Comparison of ENCODE assay signal across 22 mouse cellular contexts in the genomic region with DNA sequence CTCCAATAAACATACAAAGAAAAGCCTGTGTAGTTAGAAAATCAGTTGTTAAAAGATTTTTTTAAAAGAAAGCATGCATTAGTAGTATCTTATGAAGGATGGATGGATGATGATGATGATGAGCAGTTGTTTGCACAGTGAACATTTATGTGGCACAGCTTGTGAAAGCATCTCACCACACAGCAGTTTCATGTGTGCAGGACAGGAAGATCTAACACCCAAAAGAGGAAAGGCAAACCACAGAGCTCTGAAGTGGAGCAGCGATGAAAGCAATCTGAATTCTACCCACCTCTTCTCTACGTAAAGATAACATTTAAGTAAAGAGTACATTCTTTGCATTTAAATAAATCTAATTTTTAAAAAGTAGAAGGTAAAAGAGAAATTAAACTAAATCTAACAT.
A peak's percentile ranks its signal among the peaks of the same experiment; 100 is the strongest.
DNase-seq lines count a peak whose midpoint lies in the region; ATAC-seq and TF ChIP-seq lines count a peak whose summit lies in the region.
"Had no signal": no experiment of that assay in that cellular context is flagged by ENCODE, and none has a peak within 500 bp of the region (broad histone marks: within the 10 kb centered on the region; RNA-seq: fewer than 3 reads in every experiment).

No protein-coding gene starts in this region.

- H3K27me3 ChIP-seq in thymus, adult 2 months (ENCODE audit: control insufficient read depth, insufficient read depth, low read length) = no peaks in the 10 kb centered on the region
- H3K27me3 ChIP-seq: embryonic facial prominence, embryonic 12.5 days; forebrain, embryonic 12.5 days; Patski had no signal

- H3K27ac ChIP-seq in thymus, adult 2 months (ENCODE audit: control insufficient read depth, insufficient read depth, low read length) = no peak overlapping the region
- H3K27ac ChIP-seq: embryonic facial prominence, embryonic 10.5 days; embryonic facial prominence, embryonic 12.5 days; forebrain, embryonic 12.5 days had no signal

- H3K4me3 ChIP-seq in thymus, adult 2 months (ENCODE audit: control insufficient read depth, insufficient read depth, low read length) = no peak overlapping the region
- H3K4me3 ChIP-seq: embryonic facial prominence, embryonic 10.5 days; embryonic facial prominence, embryonic 12.5 days; forebrain, embryonic 12.5 days had no signal

- DNase-seq in 416B (ENCODE audit: low read depth) = peak; percentile 11
- DNase-seq in natural killer cell, adult 2 months (ENCODE audit: low spot score in 2 of 2) = no peak
- no peak for DNase-seq in ovary, postnatal 14 days (ENCODE audit: low spot score)
- DNase-seq in thymus, adult 2 months = no peak
- DNase-seq: adrenal gland, adult 8-10 months; adrenal gland, postnatal 14 days; adrenal gland, postnatal 36 days; cerebellum, adult 11-12 months; cerebellum, adult 2 months; cerebellum, adult 9-10 months; cerebellum, postnatal 10 days; cerebellum, postnatal 25 days had no signal

- WGBS in thymus, adult 2 months = 1% methylated on average over 2 of the region's 2 CpGs

- no peak for TF ChIP-seq CTCF in thymus, adult 2 months (IDR thresholded peaks at IDR 0.05; ENCODE audit: borderline replicate concordance, control insufficient read depth, extremely low read depth, insufficient read depth, low read length, poor library complexity)

- no peak for TF ChIP-seq POLR2A in thymus, adult 2 months (IDR thresholded peaks at IDR 0.05; ENCODE audit: control insufficient read depth, extremely low read depth, insufficient read depth, low read length, poor library complexity)

- H3K36me3 ChIP-seq in thymus, adult 2 months (ENCODE audit: control insufficient read depth, insufficient read depth, low read length) = no peaks in the 10 kb centered on the region
- H3K36me3 ChIP-seq: embryonic facial prominence, embryonic 10.5 days; embryonic facial prominence, embryonic 12.5 days; forebrain, embryonic 12.5 days; G1E had no signal

- ATAC-seq in common myeloid progenitor, adult 5-6 weeks (replicated peaks; ENCODE audit: low read depth, poor library complexity, severe bottlenecking) = peak; percentile 81
- peak; percentile 74 to 83; a peak in 3 of 4 replicates for ATAC-seq in hematopoietic stem cell, adult 5-6 weeks (replicated peaks in 1 of 2; ENCODE audit: insufficient read depth in 1 of 2, low FRiP score in 2 of 2, low TSS enrichment in 1 of 2, low read depth in 1 of 2, poor library complexity in 2 of 2, severe bottlenecking in 2 of 2)
- ATAC-seq: activated CD4-positive, CD25-positive, alpha-beta regulatory T cell, adult 4 months; forebrain, embryonic 14.5 days; forebrain, embryonic 16.5 days; Patski had no signal

- no peaks in the 10 kb centered on the region for H3K4me1 ChIP-seq in thymus, adult 2 months (replicated peaks; ENCODE audit: control insufficient read depth, insufficient read depth, low read length)
- H3K4me1 ChIP-seq: embryonic facial prominence, embryonic 10.5 days; embryonic facial prominence, embryonic 12.5 days; forebrain, embryonic 12.5 days had no signal
